Mouse (Mus musculus): ENCODE data around the gene Desi1. TPM values are rescaled to one million over a fixed set of nuclear protein-coding genes. Genes with fewer than 3 reads are reported as not detected.

The Desi1 gene
- polyA plus RNA-seq, 1 experiment from 2014 or later, result 51.0 TPM

Other genes with a start within 250 kb of the Desi1 start
- gene Tef, start 231.4 kb downstream of the Desi1 start, polyA plus RNA-seq (2014; fragmentation: Nextera tagmentation; extraction: Ambion mirVana), result 12.9 and 19.6 TPM in 2 replicates
- gene Tob2, start 175.1 kb downstream of the Desi1 start, polyA plus RNA-seq (2014; fragmentation: Nextera tagmentation; extraction: Ambion mirVana), result 11.7 and 14.4 TPM in 2 replicates
- gene Phf5a, start 162.0 kb downstream of the Desi1 start, polyA plus RNA-seq (2014; fragmentation: Nextera tagmentation; extraction: Ambion mirVana), result 139 and 149 TPM in 2 replicates
- 211 and 221 TPM in 2 replicates for gene Aco2, start 161.6 kb downstream of the Desi1 start, polyA plus RNA-seq (2014; fragmentation: Nextera tagmentation; extraction: Ambion mirVana)
- 67.7 and 74.2 TPM in 2 replicates for gene Polr3h, start 107.6 kb downstream of the Desi1 start, polyA plus RNA-seq (2014; fragmentation: Nextera tagmentation; extraction: Ambion mirVana)
- 167 and 188 TPM in 2 replicates for gene Csdc2, start 97.1 kb downstream of the Desi1 start, polyA plus RNA-seq (2014; fragmentation: Nextera tagmentation; extraction: Ambion mirVana)
- gene Pmm1, start 72.9 kb downstream of the Desi1 start, polyA plus RNA-seq (2014; fragmentation: Nextera tagmentation; extraction: Ambion mirVana), result 67.1 and 94.5 TPM in 2 replicates
- not detected in 2 replicates for gene 1700029P11Rik, start 53.3 kb downstream of the Desi1 start, polyA plus RNA-seq (2014; fragmentation: Nextera tagmentation; extraction: Ambion mirVana)
- gene Xrcc6, start 46.0 kb downstream of the Desi1 start, polyA plus RNA-seq (2014; fragmentation: Nextera tagmentation; extraction: Ambion mirVana), result 28.3 and 36.9 TPM in 2 replicates
- 243 and 254 TPM in 2 replicates for gene Snu13, start 13.7 kb upstream of the Desi1 start, polyA plus RNA-seq (2014; fragmentation: Nextera tagmentation; extraction: Ambion mirVana)
- gene 4930407I10Rik, start 25.3 kb upstream of the Desi1 start, polyA plus RNA-seq (2014; fragmentation: Nextera tagmentation; extraction: Ambion mirVana), result 0.04 TPM in 1 of 2 replicates, not detected in the other
- 0.07 TPM in 1 of 2 replicates, not detected in the other for gene Mei1, start 36.1 kb upstream of the Desi1 start, polyA plus RNA-seq (2014; fragmentation: Nextera tagmentation; extraction: Ambion mirVana)
- 10.0 and 11.0 TPM in 2 replicates for gene Ccdc134, start 94.1 kb upstream of the Desi1 start, polyA plus RNA-seq (2014; fragmentation: Nextera tagmentation; extraction: Ambion mirVana)
- gene Srebf2, start 113.3 kb upstream of the Desi1 start, polyA plus RNA-seq (2014; fragmentation: Nextera tagmentation; extraction: Ambion mirVana), result 132 and 158 TPM in 2 replicates
- 0.70 and 1.5 TPM in 2 replicates for gene Shisa8, start 179.0 kb upstream of the Desi1 start, polyA plus RNA-seq (2014; fragmentation: Nextera tagmentation; extraction: Ambion mirVana)
- 0.19 TPM in 1 of 2 replicates, not detected in the other for gene Tnfrsf13c, start 190.5 kb upstream of the Desi1 start, polyA plus RNA-seq (2014; fragmentation: Nextera tagmentation; extraction: Ambion mirVana)
- 13.9 and 23.2 TPM in 2 replicates for gene Cenpm, start 210.9 kb upstream of the Desi1 start, polyA plus RNA-seq (2014; fragmentation: Nextera tagmentation; extraction: Ambion mirVana)
- 12.2 and 47.6 TPM in 2 replicates for gene 1500009C09Rik, start 218.5 kb upstream of the Desi1 start, polyA plus RNA-seq (2014; fragmentation: Nextera tagmentation; extraction: Ambion mirVana)
- 361 and 403 TPM in 2 replicates for gene Sept3, start 241.0 kb upstream of the Desi1 start, polyA plus RNA-seq (2014; fragmentation: Nextera tagmentation; extraction: Ambion mirVana)

Measured in midbrain, embryonic 14.5 days (tissue).